Mouse (Mus musculus): ENCODE data around the gene Tomt.

DNA sequence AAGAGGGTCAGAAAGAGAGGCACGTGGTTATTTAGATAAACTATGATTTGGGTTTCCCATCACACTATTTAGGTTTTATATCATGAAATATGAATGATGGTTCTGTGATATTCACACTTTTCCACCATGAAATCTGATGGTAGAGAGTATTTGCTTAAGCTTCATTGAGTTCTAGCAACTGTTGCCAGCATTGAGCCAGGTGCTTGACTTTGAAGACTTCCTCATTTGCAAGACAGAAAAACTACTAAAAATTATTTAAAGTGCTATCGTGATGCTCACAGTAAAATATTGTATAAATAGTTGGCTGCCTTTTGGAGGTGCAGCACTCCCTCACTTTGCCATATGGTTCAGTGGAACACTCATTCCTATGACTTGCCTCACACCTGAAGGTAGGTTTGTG, 49.1 kb upstream of the Tomt start:
- TF ChIP-seq EP300 (IDR thresholded peaks at IDR 0.05; ENCODE audit: low read length) (no peak), ZMIZ1 (IDR thresholded peaks at IDR 0.05; ENCODE audit: low read depth, low read length) (no peak), HCFC1 (IDR thresholded peaks at IDR 0.05; ENCODE audit: low read depth, low read length) (no peak), MYC (IDR thresholded peaks at IDR 0.05; ENCODE audit: low read depth, low read length) (no peak)

All from CH12.LX (cell line).